Mouse (Mus musculus): Measurements from ENCODE around the gene Clstn2. TPM values are rescaled to one million over a fixed set of nuclear protein-coding genes. Genes with fewer than 3 reads are reported as not detected.

Clstn2 gene
- not detected for total RNA-seq (2023)

GRCm38 (mm10) chr9:98032573-98033272 lies at the start of gene Clstn2:
Gene Clstn2, minus strand, starts transcription at chr9:98033181.

